Mouse (Mus musculus) neutrophil, adult 59 days (primary cell): ENCODE data around the gene Ncor2. TPM values are rescaled to one million over a fixed set of nuclear protein-coding genes. Genes with fewer than 3 reads are reported as not detected.

Experiments
- total RNA-seq, 2 experiments: library from RNA; stranded (reverse); gene quantifications; 1 replicate in 1 of 2; 2 replicates in 1 of 2; pipeline ENCODE4 v1.2.4; 2023

Ncor2 gene
- 100 to 1,000 TPM in 1 of 2 experiments, 10 to 100 TPM in 1; 78.6 to 116 TPM for total RNA-seq

GRCm38 (mm10) chr5:125179007-125179734, at the start of gene Ncor2:
Gene Ncor2, minus strand, starts transcription at chr5:125179219.

GRCm38 (mm10) chr5:125002969-125003872, 175.8 kb downstream of the Ncor2 start, which contains the start of gene Rflna:
Gene Rflna, plus strand, starts transcription at chr5:125003221.

Other genes starting within 250 kb of the Ncor2 start
- not detected for gene Rflna, start 176.0 kb downstream of the Ncor2 start, total RNA-seq
- gene Scarb1, start 161.9 kb upstream of the Ncor2 start, total RNA-seq, result 10 to 100 TPM; 55.4 to 67.3 TPM
- gene Gm10382, start 210.1 kb upstream of the Ncor2 start, total RNA-seq, result 1 to 10 TPM in 1 of 2 experiments, under 1 TPM in 1; 0.67 to 1.0 TPM
- gene Ubc, start 211.0 kb upstream of the Ncor2 start, total RNA-seq, result 1,000 to 10,000 TPM; 1,951 to 2,090 TPM